Mouse (Mus musculus) frontal cortex, postnatal 36 days (tissue): ENCODE measurements around the gene Sult2a8.
"Not testable (repeated sequence)": the region's sequence is repeated elsewhere in the genome, so short reads cannot be mapped to it uniquely, and the experiment has no call there.

Experiments
- DNase-seq, 2 experiments: peaks; one replicate each; pipeline ENCODE4 v3.0.0; 2022; ENCODE audit warnings: low spot score in 2 of 2

Sult2a8 gene

DNA sequence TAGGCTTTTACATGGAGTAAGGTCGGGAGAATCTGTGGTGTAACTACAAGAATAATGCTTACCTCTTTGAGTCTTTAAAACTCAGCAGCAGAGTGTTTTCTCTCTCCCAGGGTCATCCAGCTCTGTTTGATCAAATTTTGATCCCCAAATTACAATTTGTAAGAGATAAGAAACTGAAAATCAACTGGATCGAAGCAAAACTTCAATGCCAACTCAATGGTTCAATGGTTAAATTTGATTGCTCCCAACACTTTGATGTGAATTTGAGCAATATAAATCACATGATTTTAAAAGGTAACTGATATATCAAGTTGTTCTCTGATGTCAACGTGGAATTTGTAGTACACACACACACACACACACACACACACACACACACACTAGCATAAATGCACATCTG lies at the start of gene Sult2a8:
TSS of gene Sult2a8 (minus strand) at position 236 of the 400 bp plus-strand sequence.
- DNase-seq = no peak

DNA sequence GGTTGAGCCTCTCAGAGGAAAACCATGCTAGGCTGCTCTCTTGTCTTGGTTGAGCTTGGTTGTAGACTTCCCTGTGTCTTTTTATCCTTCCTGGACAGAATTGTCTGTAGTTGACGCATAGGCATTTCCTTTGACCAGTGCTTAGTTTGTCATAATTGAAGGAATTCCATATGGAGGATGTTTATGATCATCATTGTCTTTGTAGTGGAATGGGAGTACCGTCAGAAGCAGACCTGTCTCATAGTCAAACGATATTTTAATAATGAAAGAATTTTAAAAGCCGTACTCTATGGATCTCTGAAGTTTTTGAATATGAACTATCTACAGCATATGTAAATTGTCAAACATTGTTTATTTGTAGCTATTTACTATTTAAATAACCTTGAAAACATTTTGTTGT lies 47.6 kb upstream of the Sult2a8 start, which contains the start of gene Sult2a7:
TSS of gene Sult2a7 (minus strand) at position 101 of the 400 bp plus-strand sequence.
- no peak for DNase-seq

DNA sequence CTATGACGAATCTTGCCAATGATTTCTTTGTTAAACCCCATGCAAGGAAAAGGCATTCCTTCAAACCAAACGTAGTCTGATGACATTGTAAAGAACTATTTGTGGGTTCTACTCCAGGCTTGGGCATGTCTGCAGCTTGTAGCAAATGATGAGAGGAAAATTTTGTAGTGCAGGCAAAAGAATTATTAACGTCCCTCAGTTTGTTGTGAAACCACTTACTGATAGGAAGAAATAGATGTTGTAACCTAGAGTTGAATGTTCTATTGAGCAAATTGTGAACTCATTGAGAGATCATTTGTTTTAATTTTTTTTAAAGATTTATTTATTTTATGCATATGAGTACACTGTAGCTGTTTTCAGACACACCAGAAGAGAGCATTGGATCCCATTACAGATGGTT lies 46.3 kb upstream of the Sult2a8 start:
- DNase-seq = no peak

DNA sequence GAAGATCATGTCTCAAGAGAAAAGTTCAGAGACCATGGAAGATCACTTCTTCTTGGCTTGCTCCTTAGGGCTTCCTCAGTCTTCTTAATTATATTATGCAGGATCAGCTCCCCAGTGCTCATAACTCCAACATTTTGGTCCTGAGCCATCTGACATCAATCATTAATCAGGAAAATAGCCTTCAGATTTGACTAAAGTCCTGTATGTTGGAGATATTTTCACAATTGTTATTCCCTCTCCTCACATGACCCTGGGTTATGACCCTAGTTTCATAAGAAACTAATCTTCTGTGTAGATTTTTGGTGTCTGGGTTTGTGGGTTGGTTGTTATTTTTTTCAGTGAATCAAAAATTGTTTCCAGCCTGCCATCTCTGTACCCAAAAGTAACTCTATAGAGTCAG lies 7.0 kb downstream of the Sult2a8 start:
- no peak for DNase-seq

DNA sequence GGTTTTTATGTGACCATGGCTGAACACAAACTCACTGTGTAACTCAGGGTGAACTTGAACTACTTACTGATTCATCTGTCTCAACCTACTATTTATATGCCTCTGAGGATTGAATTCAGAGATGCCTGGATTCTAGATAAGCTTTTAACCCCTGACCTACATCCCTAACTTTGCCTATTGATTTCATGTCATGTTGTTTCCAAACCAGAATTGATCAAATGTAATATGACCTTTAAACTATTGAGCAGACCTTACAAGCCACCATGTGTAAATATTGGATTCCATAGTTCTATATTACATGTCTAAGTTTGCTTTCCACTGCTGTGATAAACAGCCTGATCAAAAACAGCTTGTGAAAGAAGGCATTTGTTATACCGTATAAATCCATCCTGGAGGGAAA lies 8.1 kb downstream of the Sult2a8 start:
- no peak for DNase-seq

DNA sequence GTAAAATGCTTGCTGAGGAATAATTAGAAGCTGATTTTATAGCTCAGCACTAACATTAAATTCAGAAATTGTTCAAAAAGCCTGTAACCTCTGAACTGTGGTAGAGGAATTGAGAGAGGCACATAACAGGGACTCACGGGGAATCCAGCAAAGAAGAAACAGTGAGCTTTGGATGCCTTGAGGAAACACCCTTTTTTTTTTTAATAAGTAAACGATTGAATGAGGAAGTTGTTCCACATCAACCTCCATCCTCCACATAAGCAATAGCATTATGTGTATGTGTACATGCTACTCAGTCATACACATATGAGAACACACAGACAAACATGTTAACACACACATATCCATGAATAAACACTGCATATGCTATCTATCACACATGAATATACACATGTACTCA lies 8.5 kb downstream of the Sult2a8 start:
- no peak for DNase-seq

DNA sequence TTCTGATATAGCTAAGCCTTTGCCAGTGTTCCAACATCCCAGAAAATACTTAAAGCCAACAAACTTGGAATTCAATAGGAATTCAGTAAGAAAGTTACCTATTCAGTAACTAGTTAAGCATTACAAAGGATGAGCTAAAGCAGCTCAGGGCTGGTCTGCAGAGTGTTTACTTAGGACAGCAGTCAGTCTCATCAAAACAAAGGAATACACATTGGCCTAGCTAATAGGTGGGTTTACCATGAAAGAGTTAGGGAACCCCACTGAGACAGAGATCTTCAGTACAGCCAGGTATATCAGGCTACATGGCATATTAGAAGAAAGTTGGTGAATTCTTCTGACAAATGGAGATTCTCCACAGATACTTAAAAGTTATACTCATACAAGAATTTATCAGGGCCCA lies 47.2 kb downstream of the Sult2a8 start:
- DNase-seq = not testable (repeated sequence)

DNA sequence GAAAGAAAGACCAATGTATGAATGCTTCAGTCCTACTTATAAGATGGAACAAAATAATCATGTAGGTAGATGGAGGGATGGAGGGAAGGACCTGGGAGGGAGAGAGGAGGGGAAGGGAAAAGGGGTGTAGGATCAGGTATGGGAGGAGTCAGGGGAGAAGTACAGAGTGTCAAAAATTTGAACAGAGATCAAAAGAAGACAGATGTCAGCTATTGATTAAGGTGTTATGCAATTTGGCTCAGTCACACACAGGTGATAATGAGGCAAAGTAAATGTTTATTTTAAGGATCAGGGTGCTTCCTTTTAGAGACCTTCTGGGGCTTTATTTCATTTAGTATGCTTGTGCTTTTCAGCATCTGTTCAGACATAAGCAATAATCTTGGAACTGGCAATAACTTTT lies 50.1 kb downstream of the Sult2a8 start:
- DNase-seq = no peak
